Mouse (Mus musculus): ENCODE measurements around the gene Tenm1. TPM values are rescaled to one million over a fixed set of nuclear protein-coding genes. Genes with fewer than 3 reads are reported as not detected.

Tenm1 gene
- total and polyA plus RNA-seq, 2 experiments from 2014 or later: 24.4 to 54.4 TPM

GRCm38 (mm10) chrX:42973562-42973961, 455.4 kb downstream of the Tenm1 start:
- no peak for ATAC-seq
- WGBS: 0% methylated on average over 1 of the region's 1 CpGs

GRCm38 (mm10) chrX:42967611-42968010, 461.3 kb downstream of the Tenm1 start:
- no peaks in the 10 kb centered on the region for H3K4me1 ChIP-seq (ENCODE audit: insufficient read depth, low read length)
- ATAC-seq (no peak), DNase-seq (ENCODE audit: low spot score) (peak; percentile 1)
- no peak overlapping the region for H3K4me3 ChIP-seq (ENCODE audit: low read length)
- 53% methylated on average over 5 of the region's 5 CpGs for WGBS
- no peaks in the 10 kb centered on the region for H3K36me3 ChIP-seq (ENCODE audit: insufficient read depth, low read length)
- H3K4me2 ChIP-seq (ENCODE audit: low read depth, low read length): no peak overlapping the region
- H3K27ac ChIP-seq: no peak overlapping the region
- H3K9ac ChIP-seq (replicated peaks; ENCODE audit: low read length): no peak overlapping the region
- H3K9me3 ChIP-seq (ENCODE audit: low read length): no peaks in the 10 kb centered on the region
- no peaks in the 10 kb centered on the region for H3K27me3 ChIP-seq (ENCODE audit: insufficient read depth, low read length)
- no peak for TF ChIP-seq CTCF (IDR thresholded peaks at IDR 0.05; ENCODE audit: low read depth)

More at GRCm38 (mm10) chrX:42973562-42973961, 455.4 kb downstream of the Tenm1 start:
- Histone ChIP-seq H3K27me3 (ENCODE audit: insufficient read depth, low read length) (no peaks in the 10 kb centered on the region), H3K27ac (no peak overlapping the region), H3K36me3 (ENCODE audit: insufficient read depth, low read length) (no peaks in the 10 kb centered on the region), H3K9me3 (ENCODE audit: low read length) (no peaks in the 10 kb centered on the region), H3K4me3 (ENCODE audit: low read length) (no peak overlapping the region), H3K9ac (replicated peaks; ENCODE audit: low read length) (no peak overlapping the region), H3K4me2 (ENCODE audit: low read depth, low read length) (no peak overlapping the region), H3K4me1 (ENCODE audit: insufficient read depth, low read length) (no peaks in the 10 kb centered on the region)
- peak; percentile 12; the same call in 1 of the 2 replicates for TF ChIP-seq CTCF (IDR thresholded peaks at IDR 0.05; ENCODE audit: low read depth)
- no peak for DNase-seq (ENCODE audit: low spot score)

GRCm38 (mm10) chrX:42861731-42862130, 567.2 kb downstream of the Tenm1 start:
- Histone ChIP-seq H3K36me3 (ENCODE audit: insufficient read depth, low read length) (no peaks in the 10 kb centered on the region), H3K9ac (replicated peaks; ENCODE audit: low read length) (no peak overlapping the region), H3K4me3 (ENCODE audit: low read length) (no peak overlapping the region), H3K27ac (no peak overlapping the region), H3K4me2 (ENCODE audit: low read depth, low read length) (no peak overlapping the region), H3K4me1 (ENCODE audit: insufficient read depth, low read length) (no peaks in the 10 kb centered on the region), H3K9me3 (ENCODE audit: low read length) (no peaks in the 10 kb centered on the region), H3K27me3 (ENCODE audit: insufficient read depth, low read length) (no peaks in the 10 kb centered on the region)
- 79% methylated on average over 1 of the region's 1 CpGs for WGBS
- no peak for TF ChIP-seq CTCF (IDR thresholded peaks at IDR 0.05; ENCODE audit: low read depth)
- ATAC-seq (no peak), DNase-seq (ENCODE audit: low spot score) (no peak)

GRCm38 (mm10) chrX:42781566-42781965, 647.4 kb downstream of the Tenm1 start:
- Histone ChIP-seq H3K4me1 (ENCODE audit: insufficient read depth, low read length) (no peaks in the 10 kb centered on the region), H3K36me3 (ENCODE audit: insufficient read depth, low read length) (no peaks in the 10 kb centered on the region), H3K9me3 (ENCODE audit: low read length) (no peaks in the 10 kb centered on the region), H3K27me3 (ENCODE audit: insufficient read depth, low read length) (no peaks in the 10 kb centered on the region), H3K4me3 (ENCODE audit: low read length) (no peak overlapping the region), H3K27ac (no peak overlapping the region), H3K4me2 (ENCODE audit: low read depth, low read length) (no peak overlapping the region), H3K9ac (replicated peaks; ENCODE audit: low read length) (no peak overlapping the region)
- no peak for TF ChIP-seq CTCF (IDR thresholded peaks at IDR 0.05; ENCODE audit: low read depth)
- ATAC-seq (no peak), DNase-seq (ENCODE audit: low spot score) (peak; percentile 22)
- WGBS: 43% methylated on average over 4 of the region's 4 CpGs

- Histone ChIP-seq H3K9me3 (ENCODE audit: low read length) (no peaks in the 10 kb centered on the region), H3K36me3 (ENCODE audit: insufficient read depth, low read length) (no peaks in the 10 kb centered on the region), H3K4me1 (ENCODE audit: insufficient read depth, low read length) (no peaks in the 10 kb centered on the region), H3K27ac (no peak overlapping the region), H3K4me3 (ENCODE audit: low read length) (no peak overlapping the region), H3K4me2 (ENCODE audit: low read depth, low read length) (no peak overlapping the region), H3K27me3 (ENCODE audit: insufficient read depth, low read length) (no peaks in the 10 kb centered on the region), H3K9ac (replicated peaks; ENCODE audit: low read length) (no peak overlapping the region)
- 75% methylated on average over 3 of the region's 3 CpGs for WGBS
- DNase-seq (ENCODE audit: low spot score): no peak
- no peak for TF ChIP-seq CTCF (IDR thresholded peaks at IDR 0.05; ENCODE audit: low read depth)
- ATAC-seq: no peak
Observed at GRCm38 (mm10) chrX:42718078-42718785, 710.7 kb downstream of the Tenm1 start.

- no peak overlapping the region for H3K9ac ChIP-seq (replicated peaks; ENCODE audit: low read length)
- no peaks in the 10 kb centered on the region for H3K27me3 ChIP-seq (ENCODE audit: insufficient read depth, low read length)
- no peak overlapping the region for H3K27ac ChIP-seq
- no peak overlapping the region for H3K4me3 ChIP-seq (ENCODE audit: low read length)
- no peaks in the 10 kb centered on the region for H3K36me3 ChIP-seq (ENCODE audit: insufficient read depth, low read length)
- TF ChIP-seq CTCF (IDR thresholded peaks at IDR 0.05; ENCODE audit: low read depth): no peak
- DNase-seq (ENCODE audit: low spot score) (no peak), ATAC-seq (no peak)
- 61% methylated on average over 3 of the region's 3 CpGs for WGBS
- H3K4me2 ChIP-seq (ENCODE audit: low read depth, low read length): no peak overlapping the region
- no peaks in the 10 kb centered on the region for H3K4me1 ChIP-seq (ENCODE audit: insufficient read depth, low read length)
- H3K9me3 ChIP-seq (ENCODE audit: low read length): no peaks in the 10 kb centered on the region
Observed at GRCm38 (mm10) chrX:42700291-42700690, 728.6 kb downstream of the Tenm1 start.

GRCm38 (mm10) chrX:42647131-42647530, 781.8 kb downstream of the Tenm1 start:
- H3K36me3 ChIP-seq (ENCODE audit: insufficient read depth, low read length): no peaks in the 10 kb centered on the region

More at GRCm38 (mm10) chrX:42647131-42647530, 781.8 kb downstream of the Tenm1 start:
- DNase-seq (ENCODE audit: low spot score) (no peak), ATAC-seq (no peak)
- no peaks in the 10 kb centered on the region for H3K4me1 ChIP-seq (ENCODE audit: insufficient read depth, low read length)
- H3K9me3 ChIP-seq (ENCODE audit: low read length): no peaks in the 10 kb centered on the region
- TF ChIP-seq CTCF (IDR thresholded peaks at IDR 0.05; ENCODE audit: low read depth): no peak
- 58% methylated on average over 3 of the region's 3 CpGs for WGBS
- H3K27me3 ChIP-seq (ENCODE audit: insufficient read depth, low read length): no peaks in the 10 kb centered on the region
- no peak overlapping the region for H3K9ac ChIP-seq (replicated peaks; ENCODE audit: low read length)
- no peak overlapping the region for H3K4me2 ChIP-seq (ENCODE audit: low read depth, low read length)
- no peak overlapping the region for H3K27ac ChIP-seq
- H3K4me3 ChIP-seq (ENCODE audit: low read length): no peak overlapping the region

All from hindbrain, postnatal 0 days (tissue).